ENCODE assay signal across 28 mouse cellular contexts in the genomic region with DNA sequence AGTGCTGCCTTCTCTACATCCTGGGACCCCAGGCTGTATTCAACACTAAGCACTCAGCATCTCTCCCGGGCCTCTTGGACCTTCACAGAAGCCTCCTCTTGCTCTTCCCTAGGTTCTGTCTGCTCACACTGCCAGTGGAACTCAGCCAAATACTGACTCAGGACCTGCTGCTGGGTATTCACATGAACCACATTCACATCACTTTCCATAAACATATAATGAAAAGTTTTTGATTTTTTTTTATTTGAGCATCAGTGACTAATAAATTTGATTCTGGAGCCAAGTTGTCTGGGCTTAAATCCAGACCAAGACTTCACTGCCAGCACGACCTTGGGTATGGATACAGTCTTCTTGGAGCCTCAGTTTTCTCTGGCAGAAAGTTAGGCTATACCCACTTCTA. TPM values are rescaled to one million over a fixed set of nuclear protein-coding genes. Genes with fewer than 3 reads are reported as not detected.
A peak's percentile ranks its signal among the peaks of the same experiment; 100 is the strongest.
DNase-seq lines count a peak whose midpoint lies in the region; ATAC-seq and TF ChIP-seq lines count a peak whose summit lies in the region.
"Had no signal": no experiment of that assay in that cellular context is flagged by ENCODE, and none has a peak within 500 bp of the region (broad histone marks: within the 10 kb centered on the region; RNA-seq: fewer than 3 reads in every experiment).

No protein-coding gene starts in this region.

- H3K27ac ChIP-seq in cerebellum, adult 2 months (ENCODE audit: insufficient read depth, low read length): no peak overlapping the region
- H3K27ac ChIP-seq: embryonic facial prominence, embryonic 15.5 days; forebrain, embryonic 10.5 days; limb, embryonic 15.5 days; liver, embryonic 14.5 days had no signal

- TF ChIP-seq POLR2A in cerebellum, adult 2 months (IDR thresholded peaks at IDR 0.05; ENCODE audit: borderline replicate concordance, insufficient read depth, low read length): no peak

- ATAC-seq in Patski: no peak
- ATAC-seq in erythroblast, adult 5-6 weeks (replicated peaks; ENCODE audit: low FRiP score, poor library complexity, severe bottlenecking): no peak
- ATAC-seq: forebrain, postnatal 0 days; intestine, postnatal 0 days had no signal

- peak; percentile 23 to 60 for DNase-seq in cerebellum, adult 2 months
- no peak for DNase-seq in cerebellum, adult 11-12 months
- DNase-seq in layer of hippocampus, adult 9-11 months: peak; percentile 47
- DNase-seq in layer of hippocampus, postnatal 14 days (ENCODE audit: low spot score in 2 of 2): no peak
- DNase-seq in Patski (ENCODE audit: low read depth, low spot score): peak; percentile 33
- DNase-seq in adrenal gland, postnatal 36 days: peak; percentile 49
- no peak for DNase-seq in kidney, postnatal 10 days
- DNase-seq: B cell, adult 2 months; forebrain, postnatal 0 days; gastrocnemius, postnatal 25 days; heart, adult 18-20 months; heart, postnatal 10 days; kidney, postnatal 36 days; lung, embryonic 14.5 days; lung, postnatal 36 days; midbrain, embryonic 14.5 days; right cerebral cortex, postnatal 14 days had no signal

- CTCF ChIA-PET in Patski (lab: Charles Lee): no interaction called here

- H3K4me1 ChIP-seq in cerebellum, adult 2 months (ENCODE audit: control insufficient read depth, insufficient read depth, low read length): peaks cover 4% of the 10 kb centered on the region; the same call in 1 of the 2 replicates
- H3K4me1 ChIP-seq: megakaryocyte, embryonic 14.5 days had no signal

- TF ChIP-seq CTCF in cerebellum, adult 2 months (IDR thresholded peaks at IDR 0.05; ENCODE audit: borderline replicate concordance, insufficient read depth, low read depth, low read length): no peak
- no peak for TF ChIP-seq CTCF in Patski (IDR thresholded peaks at IDR 0.05)

- no peaks in the 10 kb centered on the region for H3K27me3 ChIP-seq in cerebellum, adult 2 months (ENCODE audit: control insufficient read depth, insufficient read depth, low read length)
- H3K27me3 ChIP-seq in Patski: peaks cover 16% of the 10 kb centered on the region

- in situ Hi-C loops in Patski (cut with MboI; ENCODE audit: low pct_unique_long_range_greater_than_20kb): no loop called here

- POLR2A ChIA-PET in Patski (lab: Charles Lee): interaction anchor here (1.0 kb wide), 1 partner anchor 67 kb away, joined by 3 read pairs; no protein-coding TSS in a partner anchor

- WGBS in cerebellum, adult 2 months: 7% methylated on average over 2 of the region's 2 CpGs

- no peak overlapping the region for H3K4me3 ChIP-seq in cerebellum, adult 2 months (replicated peaks; ENCODE audit: insufficient read depth, low read depth, low read length)
- H3K4me3 ChIP-seq: embryonic facial prominence, embryonic 15.5 days; forebrain, embryonic 10.5 days; heart, embryonic 12.5 days; limb, embryonic 15.5 days; megakaryocyte, embryonic 14.5 days had no signal

RNA-seq across cellular contexts. Expression of a gene that starts 3.2 kb away (rescaled TPM):
- 102 and 107 TPM in 2 replicates for polyA plus RNA-seq in cerebellum, adult 2 months (2012; rRNA removed)
- 100 to 1,000 TPM in 1 of 2 experiments, 10 to 100 TPM in 1; 95.1 to 106 TPM for total RNA-seq in layer of hippocampus, postnatal 14 days (2021)
- not detected for polyA plus RNA-seq in Patski (2021)
- under 1 TPM; 0.10 to 0.33 TPM for total RNA-seq in adrenal gland, postnatal 36 days (2021)
- total RNA-seq in erythroblast, adult 5-6 weeks (2015; ENCODE audit: low replicate concordance): 1.7 and 5.0 TPM in 2 replicates
- 3.6 and 4.0 TPM in 2 replicates for total RNA-seq in erythroblast, adult 5-6 weeks (2017; ENCODE audit: low replicate concordance)
- total RNA-seq: CH12.LX; gastrocnemius, postnatal 25 days; heart, postnatal 10 days had no signal
- polyA plus RNA-seq: G1E; heart, embryonic 12.5 days; kidney, embryonic 14.5 days; lung, embryonic 14.5 days had no signal

Comparison
In these comparisons a context has a peak if more than half of its experiments do, and no peak if none do; other contexts are left out.
1. DNase-seq: peak in cerebellum, adult 2 months (2 of 2), layer of hippocampus, adult 9-11 months (single experiment), Patski (single experiment) and adrenal gland, postnatal 36 days (2 of 2); none in cerebellum, adult 11-12 months (single experiment), layer of hippocampus, postnatal 14 days (0 of 2) and kidney, postnatal 10 days (single experiment).
2. RNA of a gene that starts 3.2 kb away (total RNA-seq): 95.1 to 106 TPM in layer of hippocampus, postnatal 14 days; 1.7 to 5.0 TPM in erythroblast, adult 5-6 weeks and 0.10 to 0.33 TPM in adrenal gland, postnatal 36 days; every median in the first group is over 10 times any median in the second.